Mouse (Mus musculus): ENCODE results near the gene Nhsl1. TPM values are rescaled to one million over a fixed set of nuclear protein-coding genes. Genes with fewer than 3 reads are reported as not detected.

Nhsl1 gene
- 1.1 TPM for polyA plus RNA-seq (2017; shearing (Covaris generic))

DNA sequence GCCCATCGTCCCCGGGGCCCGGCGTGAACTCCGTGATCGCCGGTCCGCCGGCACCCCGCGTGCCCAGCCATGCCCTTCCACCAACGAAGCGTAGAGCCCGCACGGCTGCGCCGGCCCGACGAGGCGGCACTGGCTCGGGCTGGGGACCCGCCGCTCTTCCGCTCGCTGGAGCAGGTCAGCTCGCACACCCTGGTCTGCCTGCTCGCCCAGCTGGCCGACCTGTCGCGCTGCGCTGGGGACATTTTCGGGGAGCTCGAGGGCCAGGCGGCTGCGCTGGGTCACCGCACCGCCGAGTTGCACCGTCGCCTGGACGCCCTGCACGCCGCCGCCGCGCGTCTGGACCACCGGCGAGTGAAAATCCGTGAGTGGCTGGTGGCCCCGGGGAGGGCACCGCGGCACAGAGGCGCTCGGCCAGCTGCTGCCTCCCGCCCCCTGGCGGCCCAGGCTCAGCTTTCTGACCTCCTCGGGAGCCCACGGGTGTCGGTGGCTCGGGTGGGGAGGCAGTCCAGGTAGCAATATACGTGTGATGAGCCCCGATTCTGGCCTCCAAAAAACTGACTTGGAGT is at the start of gene Nhsl1:
Gene Nhsl1 (plus strand): TSS at position 70 of the 566 bp plus-strand sequence.

DNA sequence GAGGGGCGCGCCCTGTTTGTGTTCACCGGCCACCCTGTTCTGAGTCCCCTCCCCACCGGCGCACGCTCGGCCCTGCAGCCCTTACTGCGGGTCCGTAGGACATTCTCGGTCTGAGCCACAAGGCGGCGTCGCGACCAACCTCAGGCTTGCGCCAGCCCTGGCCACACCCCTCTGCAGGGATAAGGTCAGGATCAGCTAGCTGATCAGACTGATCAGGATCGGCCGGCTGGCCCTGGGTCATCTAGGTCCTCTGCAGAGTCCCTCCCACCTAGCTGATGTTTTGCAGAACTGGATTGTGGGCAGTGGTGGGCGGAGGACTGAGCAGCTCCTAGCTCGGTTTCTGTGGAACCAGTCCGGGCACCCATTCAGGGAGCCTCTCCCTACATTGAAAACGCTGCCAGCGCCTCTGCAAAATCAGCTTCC is 227.0 kb downstream of the Nhsl1 start, which contains the start of gene Hebp2:
Gene Hebp2 (minus strand): TSS at position 264 of the 423 bp plus-strand sequence.

Other genes with a start within 250 kb of the Nhsl1 start
- 2.3 TPM for gene Ect2l, start 108.1 kb upstream of the Nhsl1 start, polyA plus RNA-seq (2017; shearing (Covaris generic))
- gene Ccdc28a, start 84.0 kb upstream of the Nhsl1 start, polyA plus RNA-seq (2017; shearing (Covaris generic)) = 54.7 TPM
- gene Hebp2, start 227.1 kb downstream of the Nhsl1 start, polyA plus RNA-seq (2017; shearing (Covaris generic)) = not detected